Comparison of ENCODE assay signal across 22 mouse cellular contexts in genomic region chr17:68042377-68042776, GRCm38 (mm10). TPM values are rescaled to one million over a fixed set of nuclear protein-coding genes. Genes with fewer than 3 reads are reported as not detected.
DNase-seq lines count a peak whose midpoint lies in the region; ATAC-seq lines count a peak whose summit lies in the region.
"Had no signal": no experiment of that assay in that cellular context is flagged by ENCODE, and none has a peak within 500 bp of the region (broad histone marks: within the 10 kb centered on the region; RNA-seq: fewer than 3 reads in every experiment).

No protein-coding gene starts in this region.

- H3K27me3 ChIP-seq in intestine, embryonic 14.5 days (replicated peaks; ENCODE audit: control insufficient read depth, insufficient read depth, low read length), result no peaks in the 10 kb centered on the region
- H3K27me3 ChIP-seq in intestine, embryonic 16.5 days (replicated peaks; ENCODE audit: control insufficient read depth, insufficient read depth, low read length), result no peaks in the 10 kb centered on the region
- H3K27me3 ChIP-seq in intestine, embryonic 15.5 days (replicated peaks), result no peaks in the 10 kb centered on the region
- H3K27me3 ChIP-seq: embryonic facial prominence, embryonic 13.5 days; embryonic facial prominence, embryonic 15.5 days; forebrain, embryonic 13.5 days; forebrain, embryonic 15.5 days had no signal

- no peak for ATAC-seq in intestine, embryonic 14.5 days (replicated peaks; ENCODE audit: low FRiP score, low TSS enrichment, low read depth)
- no peak for ATAC-seq in intestine, embryonic 16.5 days
- ATAC-seq in granulocyte monocyte progenitor cell, adult 5-6 weeks (replicated peaks; ENCODE audit: poor library complexity, severe bottlenecking), result peak; percentile 74
- peak; percentile 60 for ATAC-seq in megakaryocyte progenitor cell, adult 5-6 weeks (replicated peaks; ENCODE audit: poor library complexity)
- ATAC-seq in intestine, embryonic 15.5 days, result no peak
- ATAC-seq: forebrain, embryonic 13.5 days; forebrain, embryonic 15.5 days; forebrain, postnatal 0 days had no signal

- peak; percentile 15 for DNase-seq in intestine, embryonic 14.5 days (ENCODE audit: low spot score)
- no peak for DNase-seq in embryo, embryonic 11 days
- DNase-seq: adrenal gland, adult 2 months; adrenal gland, postnatal 10 days; adrenal gland, postnatal 25 days; cerebellum, adult 11 months; cerebellum, adult 18-20 months; cerebellum, adult 8-10 months; cerebellum, adult 9-11 months; cerebellum, postnatal 14 days; cerebellum, postnatal 36 days; forebrain, postnatal 0 days had no signal

- H3K27ac ChIP-seq in intestine, embryonic 14.5 days (ENCODE audit: low read depth), result no peak overlapping the region
- no peak overlapping the region for H3K27ac ChIP-seq in intestine, embryonic 16.5 days (ENCODE audit: low read length)
- H3K27ac ChIP-seq in intestine, embryonic 15.5 days, result no peak overlapping the region
- H3K27ac ChIP-seq: embryonic facial prominence, embryonic 13.5 days; embryonic facial prominence, embryonic 15.5 days; forebrain, embryonic 13.5 days; forebrain, embryonic 15.5 days had no signal

- no peak overlapping the region for H3K9ac ChIP-seq in intestine, embryonic 14.5 days (ENCODE audit: low read length)
- no peak overlapping the region for H3K9ac ChIP-seq in intestine, embryonic 16.5 days (ENCODE audit: low read depth, low read length)
- H3K9ac ChIP-seq in intestine, embryonic 15.5 days, result no peak overlapping the region
- H3K9ac ChIP-seq: embryonic facial prominence, embryonic 13.5 days; embryonic facial prominence, embryonic 15.5 days; forebrain, embryonic 13.5 days; forebrain, embryonic 15.5 days; forebrain, postnatal 0 days had no signal

- no peaks in the 10 kb centered on the region for H3K36me3 ChIP-seq in intestine, embryonic 14.5 days (ENCODE audit: control insufficient read depth, insufficient read depth, low read length)
- no peaks in the 10 kb centered on the region for H3K36me3 ChIP-seq in intestine, embryonic 16.5 days (ENCODE audit: control insufficient read depth, insufficient read depth, low read length)
- H3K36me3 ChIP-seq in intestine, embryonic 15.5 days, result no peaks in the 10 kb centered on the region
- H3K36me3 ChIP-seq: embryonic facial prominence, embryonic 13.5 days; embryonic facial prominence, embryonic 15.5 days; forebrain, embryonic 15.5 days had no signal

- no peaks in the 10 kb centered on the region for H3K4me1 ChIP-seq in intestine, embryonic 14.5 days (replicated peaks; ENCODE audit: control insufficient read depth, insufficient read depth, low read length)
- H3K4me1 ChIP-seq in intestine, embryonic 16.5 days (ENCODE audit: control insufficient read depth, insufficient read depth, low read length), result no peaks in the 10 kb centered on the region
- H3K4me1 ChIP-seq in intestine, embryonic 15.5 days (replicated peaks), result no peaks in the 10 kb centered on the region
- H3K4me1 ChIP-seq: forebrain, embryonic 13.5 days; forebrain, embryonic 15.5 days had no signal

- no peaks in the 10 kb centered on the region for H3K9me3 ChIP-seq in intestine, embryonic 14.5 days (ENCODE audit: control insufficient read depth, low read length)
- no peaks in the 10 kb centered on the region for H3K9me3 ChIP-seq in intestine, embryonic 16.5 days (ENCODE audit: control insufficient read depth, low read length)
- no peaks in the 10 kb centered on the region for H3K9me3 ChIP-seq in intestine, embryonic 15.5 days
- H3K9me3 ChIP-seq: embryonic facial prominence, embryonic 13.5 days; embryonic facial prominence, embryonic 15.5 days; forebrain, embryonic 13.5 days; forebrain, embryonic 15.5 days had no signal

- H3K4me2 ChIP-seq in intestine, embryonic 14.5 days (ENCODE audit: low read length), result no peak overlapping the region
- H3K4me2 ChIP-seq in intestine, embryonic 16.5 days (ENCODE audit: low read depth, low read length), result no peak overlapping the region
- no peak overlapping the region for H3K4me2 ChIP-seq in intestine, embryonic 15.5 days (replicated peaks)
- H3K4me2 ChIP-seq: embryonic facial prominence, embryonic 13.5 days; embryonic facial prominence, embryonic 15.5 days; forebrain, embryonic 13.5 days; forebrain, embryonic 15.5 days had no signal

- WGBS in intestine, embryonic 14.5 days, result 97% methylated on average over 4 of the region's 4 CpGs
- 89% methylated on average over 4 of the region's 4 CpGs for WGBS in intestine, embryonic 16.5 days
- WGBS in intestine, embryonic 15.5 days, result 99% methylated on average over 4 of the region's 4 CpGs

- no peak overlapping the region for H3K4me3 ChIP-seq in intestine, embryonic 14.5 days (ENCODE audit: low read depth, low read length)
- no peak overlapping the region for H3K4me3 ChIP-seq in intestine, embryonic 16.5 days (ENCODE audit: low read length)
- H3K4me3 ChIP-seq in intestine, embryonic 15.5 days (replicated peaks), result no peak overlapping the region
- H3K4me3 ChIP-seq: embryonic facial prominence, embryonic 13.5 days; embryonic facial prominence, embryonic 15.5 days; erythroblast, embryonic 14.5 days; forebrain, embryonic 13.5 days; forebrain, embryonic 15.5 days had no signal

RNA-seq across cellular contexts. Expression of gene Arhgap28, which starts 38.5 kb away (rescaled TPM):
- 29.9 and 36.3 TPM in 2 replicates for polyA plus RNA-seq in intestine, embryonic 14.5 days (2014; fragmentation: Nextera tagmentation; extraction: Ambion mirVana)
- 12.7 and 13.1 TPM in 2 replicates for polyA plus RNA-seq in intestine, embryonic 16.5 days (2015; fragmentation: Nextera tagmentation; extraction: Ambion mirVana)
- 0.90 and 2.1 TPM in 2 replicates for total RNA-seq in granulocyte monocyte progenitor cell, adult 5-6 weeks (2014; fragmentation: Nextera tagmentation)
- total RNA-seq in granulocyte monocyte progenitor cell, adult 5-6 weeks (2017), result 1.0 and 1.8 TPM in 2 replicates
- total RNA-seq in megakaryocyte progenitor cell, adult 5-6 weeks (2015), result 1.3 TPM in 2 replicates
- 1.1 and 1.2 TPM in 2 replicates for total RNA-seq in megakaryocyte progenitor cell, adult 5-6 weeks (2017)
- polyA plus RNA-seq in intestine, embryonic 15.5 days (2015; fragmentation: Nextera tagmentation; extraction: Ambion mirVana), result 17.5 and 19.1 TPM in 2 replicates
- total RNA-seq: MEL had no signal
- polyA plus RNA-seq: erythroblast, embryonic 14.5 days had no signal

Comparison
In these comparisons a context has a peak if more than half of its experiments do, and no peak if none do; other contexts are left out.
1. ATAC-seq: peak in granulocyte monocyte progenitor cell, adult 5-6 weeks (single experiment) and megakaryocyte progenitor cell, adult 5-6 weeks (single experiment); none in intestine, embryonic 14.5 days (single experiment), intestine, embryonic 16.5 days (single experiment) and intestine, embryonic 15.5 days (single experiment).